Mouse (Mus musculus) testis, adult 2 months (tissue): ENCODE data around the gene Mapk14. TPM values are rescaled to one million over a fixed set of nuclear protein-coding genes. Genes with fewer than 3 reads are reported as not detected.

Experiments
- H3K27ac ChIP-seq: fragments of 200-500 bp; 2 replicates; pipeline ENCODE4 v1.5.1; 2012; ENCODE audit warnings: low read depth, low read length; ENCODE audit not compliant: control insufficient read depth, insufficient read depth
- H3K27me3 ChIP-seq: fragments of 200-500 bp; 2 replicates; pipeline ENCODE4 v1.6.1; 2012; ENCODE audit warnings: mild to moderate bottlenecking, low read length, moderate library complexity; ENCODE audit not compliant: control insufficient read depth, insufficient read depth
- H3K36me3 ChIP-seq: fragments of 200-500 bp; 2 replicates; pipeline ENCODE4 v1.6.1; 2012; ENCODE audit warnings: mild to moderate bottlenecking, low read length; ENCODE audit not compliant: control insufficient read depth, insufficient read depth
- H3K4me1 ChIP-seq: fragments of 200-500 bp; 2 replicates; pipeline ENCODE4 v1.6.1; 2012; ENCODE audit warnings: low read length; ENCODE audit not compliant: control insufficient read depth, insufficient read depth
- H3K4me3 ChIP-seq: fragments of 200-500 bp; 2 replicates; pipeline ENCODE4 v1.5.1; 2012; ENCODE audit warnings: low read depth, mild to moderate bottlenecking, low read length, moderate library complexity, mixed read lengths; ENCODE audit not compliant: control insufficient read depth
- CTCF ChIP-seq: fragments of 200-500 bp; IDR thresholded peaks from 2 replicates; pipeline ENCODE4 v1.5.1; 2012; ENCODE audit warnings: low read depth, mild to moderate bottlenecking, inconsistent platforms, low read length, moderate library complexity; ENCODE audit not compliant: control insufficient read depth, insufficient read depth, insufficient replicate concordance
- POLR2A ChIP-seq: fragments of 200-500 bp; IDR thresholded peaks from 2 replicates; pipeline ENCODE4 v1.6.1; 2012; ENCODE audit warnings: low read depth, mild to moderate bottlenecking, inconsistent platforms, low read length, moderate library complexity; ENCODE audit not compliant: control insufficient read depth
- polyA plus RNA-seq: library from polyadenylated mRNA; depleted of rRNA; stranded (reverse); fragments of >200 nt; gene quantifications from 2 replicates; pipeline ENCODE4 v1.2.3, GENCODE M21; 2012; rRNA removed

The Mapk14 gene
- polyA plus RNA-seq, 1 experiment, result 14.2 TPM

- Histone ChIP-seq H3K27me3 (no peaks in the 10 kb centered on the region), H3K27ac (no peak overlapping the region), H3K36me3 (no peaks in the 10 kb centered on the region), H3K4me1 (peaks cover 7% of the 10 kb centered on the region), H3K4me3 (no peak overlapping the region)
- no peak for TF ChIP-seq POLR2A
- TF ChIP-seq CTCF, result no peak
Observed at GRCm38 (mm10) chr17:28797031-28797430, 105.9 kb downstream of the Mapk14 start.

Other genes with a start within 250 kb of the Mapk14 start
- gene Fkbp5, start 173.8 kb upstream of the Mapk14 start, polyA plus RNA-seq, result 19.8 and 22.7 TPM in 2 replicates
- 513 and 515 TPM in 2 replicates for gene Armc12, start 160.5 kb upstream of the Mapk14 start, polyA plus RNA-seq
- not detected in 2 replicates for gene Clpsl2, start 141.9 kb upstream of the Mapk14 start, polyA plus RNA-seq
- 2.5 and 4.1 TPM in 2 replicates for gene Clps, start 130.6 kb upstream of the Mapk14 start, polyA plus RNA-seq
- 0.10 TPM in 1 of 2 replicates, not detected in the other for gene Lhfpl5, start 115.7 kb upstream of the Mapk14 start, polyA plus RNA-seq
- gene Srpk1, start 68.6 kb upstream of the Mapk14 start, polyA plus RNA-seq, result 167 and 171 TPM in 2 replicates
- gene Slc26a8, start 1.1 kb upstream of the Mapk14 start, polyA plus RNA-seq, result 170 and 188 TPM in 2 replicates
- not detected in 2 replicates for gene AC170998.1, start 34.8 kb downstream of the Mapk14 start, polyA plus RNA-seq
- 2.1 and 2.8 TPM in 2 replicates for gene Mapk13, start 78.0 kb downstream of the Mapk14 start, polyA plus RNA-seq
- gene Brpf3, start 109.8 kb downstream of the Mapk14 start, polyA plus RNA-seq, result 134 and 137 TPM in 2 replicates
- 0.76 and 0.79 TPM in 2 replicates for gene Pnpla1, start 167.1 kb downstream of the Mapk14 start, polyA plus RNA-seq
- 4.7 and 4.9 TPM in 2 replicates for gene 4930539E08Rik, start 224.0 kb downstream of the Mapk14 start, polyA plus RNA-seq